Mouse (Mus musculus) pancreas, adult 10 weeks (tissue): ENCODE results near the gene Pygm. TPM values are rescaled to one million over a fixed set of nuclear protein-coding genes. Genes with fewer than 3 reads are reported as not detected.

ENCODE experiments used
- polyA plus RNA-seq: library from polyadenylated mRNA; stranded (reverse); fragments of 350-450 nt; fragmentation: Illumina TruSeq; extraction: RNeasy Lipid Tissue Mini Kit (QIAGEN cat#74804); gene quantifications from one replicate; pipeline ENCODE4 v1.2.3, GENCODE M21; 2015; ENCODE audit warnings: low read depth, low replicate concordance; ENCODE audit not compliant: insufficient read depth

Gene Pygm
- polyA plus RNA-seq = 5.7 TPM

GRCm38 (mm10) chr19:6384128-6384527 is at the start of gene Pygm:
Gene Pygm (plus strand): TSS chr19:6384399.

GRCm38 (mm10) chr19:6334673-6335457 is 49.3 kb upstream of the Pygm start, which contains the start of gene Men1:
Gene Men1 (plus strand): TSS chr19:6334979.

GRCm38 (mm10) chr19:6340524-6341452 is 43.4 kb upstream of the Pygm start, which contains the start of gene Map4k2:
Gene Map4k2 (plus strand): TSS chr19:6341135.

GRCm38 (mm10) chr19:6363411-6364240 is 20.6 kb upstream of the Pygm start, which contains the start of gene Sf1:
Gene Sf1 (plus strand): TSS chr19:6363690.

GRCm38 (mm10) chr19:6399285-6400095 is 15.3 kb downstream of the Pygm start, which contains the start of gene Rasgrp2:
Gene Rasgrp2 (plus strand): TSS chr19:6399340.

GRCm38 (mm10) chr19:6418233-6418879 is 34.2 kb downstream of the Pygm start, which contains the start of gene Nrxn2:
Gene Nrxn2 (plus strand): TSS chr19:6418731.

Other genes starting within 250 kb of the Pygm start
- 1.2 TPM for gene Batf2, start 243.4 kb upstream of the Pygm start, polyA plus RNA-seq
- gene Arl2, start 242.9 kb upstream of the Pygm start, polyA plus RNA-seq = 9.0 TPM
- not detected for gene Majin, start 200.0 kb upstream of the Pygm start, polyA plus RNA-seq
- gene Gpha2, start 158.0 kb upstream of the Pygm start, polyA plus RNA-seq = not detected
- gene Ppp2r5b, start 148.5 kb upstream of the Pygm start, polyA plus RNA-seq = 8.9 TPM
- gene Atg2a, start 142.7 kb upstream of the Pygm start, polyA plus RNA-seq = 8.4 TPM
- gene Ehd1, start 107.7 kb upstream of the Pygm start, polyA plus RNA-seq = 9.0 TPM
- gene Cdc42bpg, start 77.9 kb upstream of the Pygm start, polyA plus RNA-seq = 20.5 TPM
- 16.3 TPM for gene Men1, start 49.4 kb upstream of the Pygm start, polyA plus RNA-seq
- 23.5 TPM for gene Map4k2, start 43.3 kb upstream of the Pygm start, polyA plus RNA-seq
- gene Sf1, start 20.7 kb upstream of the Pygm start, polyA plus RNA-seq = 54.5 TPM
- gene Rasgrp2, start 14.9 kb downstream of the Pygm start, polyA plus RNA-seq = 16.9 TPM
- gene Nrxn2, start 34.3 kb downstream of the Pygm start, polyA plus RNA-seq = 1.6 TPM
- not detected for gene Slc22a12, start 158.6 kb downstream of the Pygm start, polyA plus RNA-seq